Mouse (Mus musculus): ENCODE results near the gene Nip7.
"Not testable (repeated sequence)": the region's sequence is repeated elsewhere in the genome, so short reads cannot be mapped to it uniquely, and the experiment has no call there.

Gene Nip7

DNA sequence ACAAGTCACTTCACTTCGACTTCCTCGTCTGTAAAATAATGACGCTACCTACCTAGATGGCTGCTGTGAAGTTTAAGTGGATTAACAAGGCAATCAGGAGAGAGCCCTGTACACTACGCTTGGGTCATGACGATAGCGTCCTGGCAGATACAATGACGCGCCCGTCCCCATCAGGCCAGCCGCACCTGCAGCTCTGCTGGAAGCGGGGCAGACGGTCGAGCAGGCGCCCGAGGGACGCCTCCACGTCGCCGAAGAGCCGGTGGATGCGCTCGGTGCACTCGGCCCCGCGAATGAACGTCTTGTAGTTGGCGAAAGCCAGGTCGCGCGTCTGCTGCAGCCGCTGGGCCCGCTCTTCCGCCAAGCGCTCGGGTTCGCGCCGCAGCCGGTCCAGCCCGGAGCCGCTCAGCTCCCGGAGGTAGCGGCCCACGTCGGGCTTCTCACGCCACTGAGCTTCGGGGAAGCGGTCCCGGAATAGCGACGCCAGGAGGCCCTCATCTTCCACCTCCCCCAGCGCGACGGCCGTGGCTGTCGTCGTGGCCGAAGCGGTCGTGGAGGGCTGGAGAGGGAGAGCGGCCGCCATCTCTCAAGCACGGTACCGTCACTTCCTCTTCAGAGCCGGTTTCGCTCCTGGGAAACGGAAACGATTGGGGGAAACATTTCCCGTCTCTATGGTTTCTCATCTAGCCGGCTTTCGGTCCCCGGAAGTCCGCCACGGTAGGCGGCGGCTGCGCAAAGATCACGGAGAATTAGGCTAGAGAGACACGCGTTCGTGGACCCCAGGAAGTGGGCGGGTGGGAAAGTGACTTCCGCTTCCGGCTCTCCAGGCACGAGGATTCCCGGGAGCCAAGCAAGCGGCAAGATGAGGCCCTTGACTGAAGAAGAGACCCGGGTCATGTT is at the start of gene Nip7, which contains the start of gene Cog8:
TSS of gene Nip7 (plus strand) at position 802 of the 897 bp plus-strand sequence.
TSS of gene Cog8 (minus strand) at position 614 of the 897 bp plus-strand sequence.
- peak; percentile 95 for DNase-seq

DNA sequence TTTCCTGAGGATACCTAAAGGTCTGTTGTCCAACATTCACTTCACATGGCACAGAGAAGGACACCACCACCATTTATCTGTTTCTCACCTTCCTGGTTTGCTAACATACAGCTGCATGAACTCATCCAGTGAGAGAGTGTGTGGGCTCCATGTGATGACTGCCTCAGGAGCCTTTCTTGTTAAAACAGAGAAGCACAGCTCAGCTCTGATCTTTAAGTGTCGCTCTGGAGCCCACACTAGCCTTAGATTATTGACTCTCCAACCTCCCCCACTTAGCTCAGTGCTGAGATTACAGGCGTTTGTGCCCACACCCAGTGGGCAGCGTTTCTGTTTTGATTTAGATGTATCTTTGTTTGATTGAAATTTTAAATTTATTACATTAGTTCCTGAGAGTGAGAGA is 48.9 kb upstream of the Nip7 start:
- no peak for DNase-seq

DNA sequence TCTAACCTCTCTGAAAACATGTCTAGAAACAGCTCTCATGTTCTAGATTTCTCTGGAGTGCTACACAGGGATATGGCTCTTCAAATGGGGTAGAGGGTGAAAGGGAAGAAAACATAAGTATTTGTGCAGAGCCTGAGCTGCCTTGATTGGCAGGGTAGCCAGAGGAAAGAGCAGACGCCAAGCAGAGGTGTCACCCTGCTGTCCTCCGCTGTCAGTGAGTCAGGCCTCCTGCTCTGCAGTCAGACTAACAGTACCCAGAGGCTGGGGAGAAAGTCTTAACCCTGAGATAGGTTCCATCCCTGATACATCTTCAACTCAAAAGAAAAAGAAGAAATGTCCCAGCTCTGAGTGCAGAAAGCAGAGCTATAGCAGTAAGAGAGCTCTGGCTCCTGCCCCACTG is 44.0 kb upstream of the Nip7 start:
- DNase-seq, result no peak

DNA sequence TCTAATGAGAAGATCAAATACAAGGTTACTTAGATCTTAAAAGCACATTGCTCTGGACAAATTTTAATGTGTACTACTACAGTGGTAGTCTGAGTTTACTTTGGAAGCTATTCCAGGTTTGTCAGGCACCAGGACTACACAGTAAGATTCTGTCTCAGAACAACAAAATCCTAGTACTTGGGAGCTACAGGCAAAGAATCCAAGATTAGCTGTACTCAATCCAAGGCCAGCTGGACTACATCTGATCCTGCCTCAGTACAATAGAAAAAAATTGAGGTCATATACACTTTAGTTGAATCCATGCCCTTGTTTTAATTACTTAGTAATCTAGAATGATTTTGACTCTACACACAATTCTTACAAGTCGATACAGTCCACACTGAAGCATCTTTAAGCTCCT is 41.8 kb upstream of the Nip7 start:
- DNase-seq, result no peak

DNA sequence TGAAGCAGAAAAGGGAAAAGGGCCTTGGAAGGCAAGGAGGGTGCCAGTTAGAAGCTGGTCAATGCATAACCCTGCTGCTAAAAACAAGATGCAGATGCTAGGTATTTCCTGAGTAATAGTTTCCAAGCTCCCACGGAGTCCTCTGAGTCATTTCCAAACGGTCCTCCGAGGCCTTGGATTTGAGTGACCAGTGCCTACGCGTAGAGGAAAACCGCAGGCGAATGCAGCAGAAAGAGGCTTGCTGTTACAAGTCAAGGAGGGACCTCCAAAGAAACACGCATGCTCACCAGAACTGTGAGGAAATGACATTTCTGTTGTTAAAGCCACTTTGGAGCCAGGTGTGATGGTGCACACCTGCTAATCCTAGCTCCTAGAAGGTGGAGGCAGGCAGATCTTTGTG is 33.2 kb upstream of the Nip7 start:
- DNase-seq, result no peak

DNA sequence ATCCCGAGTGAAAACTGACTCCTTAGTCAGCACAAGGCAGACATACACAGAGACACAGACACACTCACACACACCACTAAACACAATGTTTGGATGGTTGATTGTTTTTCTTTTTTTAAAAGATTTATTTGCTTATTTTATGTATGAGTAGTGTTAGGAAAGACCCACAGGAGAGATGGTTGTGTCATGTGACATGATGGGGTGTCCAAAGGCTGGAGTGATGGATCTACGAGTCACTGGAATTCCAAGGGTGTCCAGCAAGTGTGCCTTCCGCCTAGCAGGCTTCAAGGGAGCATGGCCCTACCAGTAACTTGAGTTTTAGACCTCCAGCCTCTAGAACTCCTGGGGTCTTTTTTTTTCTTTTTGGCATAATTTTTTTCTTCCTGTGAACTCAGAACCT is 27.4 kb upstream of the Nip7 start:
- DNase-seq, result no peak

DNA sequence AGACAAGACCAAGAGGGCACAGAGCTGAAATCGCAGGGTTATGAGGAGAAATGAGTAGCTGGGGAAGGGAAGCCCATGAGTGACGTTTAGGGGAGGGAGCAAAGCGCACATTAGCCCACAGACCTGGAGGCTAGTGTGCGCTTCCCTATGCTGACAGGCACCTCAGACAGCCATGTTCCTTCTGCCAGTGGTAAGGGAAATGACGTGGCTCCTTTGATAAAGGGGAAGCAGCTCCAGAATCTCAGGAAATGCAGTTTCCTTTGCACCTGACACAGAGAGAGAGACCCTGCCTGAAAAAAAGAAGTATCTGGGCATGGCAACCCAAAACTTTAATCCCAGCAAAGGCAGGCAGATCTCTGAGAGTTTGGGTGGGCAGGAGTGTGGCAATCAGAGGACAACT is 26.6 kb upstream of the Nip7 start:
- DNase-seq, result no peak

DNA sequence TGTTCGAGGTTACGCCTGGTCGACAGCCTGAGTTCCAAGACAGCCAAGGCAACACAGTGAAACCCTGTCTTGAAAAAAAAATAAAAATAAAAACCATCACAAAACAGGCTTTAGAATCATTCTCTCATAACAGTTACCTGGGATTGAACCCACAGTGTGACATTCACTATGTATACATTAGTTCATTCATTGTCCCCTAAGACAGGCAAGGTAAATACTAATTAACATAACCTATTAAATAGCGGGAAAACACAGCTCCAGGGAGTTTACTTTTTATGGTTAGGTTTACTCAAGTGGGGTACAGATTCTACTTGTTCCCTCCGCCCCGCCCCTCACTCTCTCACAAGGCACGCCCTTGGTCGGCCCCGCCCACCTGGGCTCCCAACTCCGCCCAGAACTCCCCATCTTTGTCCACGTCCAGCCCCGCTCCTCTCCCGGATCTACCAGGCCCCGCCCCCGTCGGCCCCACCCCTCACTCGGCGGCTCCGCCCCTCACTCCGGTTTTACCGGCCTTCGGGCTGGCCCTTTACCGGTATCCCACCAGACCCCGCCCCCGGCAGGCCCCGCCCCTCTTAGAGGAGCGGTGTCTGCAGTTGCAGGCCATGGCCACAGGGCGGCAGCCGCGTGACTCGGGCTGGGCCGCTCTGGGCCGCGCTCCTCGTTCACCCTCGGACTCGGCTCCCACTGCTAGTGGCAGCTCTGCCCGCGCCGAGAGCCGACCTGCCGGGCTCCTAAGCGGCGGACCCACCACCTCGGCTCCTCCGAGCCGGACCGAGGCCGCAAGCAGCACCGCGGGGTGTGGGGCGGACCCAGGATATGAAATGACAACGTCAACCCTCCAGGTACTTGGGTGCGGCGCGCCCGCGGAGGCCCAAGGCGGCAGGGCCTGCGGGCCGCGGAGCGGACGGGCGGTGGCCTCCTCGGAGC is 25.8 kb upstream of the Nip7 start, which contains the start of gene Vps4a:
TSS of gene Vps4a (plus strand) at position 573 of the 927 bp plus-strand sequence.
- peak; percentile 97 for DNase-seq

DNA sequence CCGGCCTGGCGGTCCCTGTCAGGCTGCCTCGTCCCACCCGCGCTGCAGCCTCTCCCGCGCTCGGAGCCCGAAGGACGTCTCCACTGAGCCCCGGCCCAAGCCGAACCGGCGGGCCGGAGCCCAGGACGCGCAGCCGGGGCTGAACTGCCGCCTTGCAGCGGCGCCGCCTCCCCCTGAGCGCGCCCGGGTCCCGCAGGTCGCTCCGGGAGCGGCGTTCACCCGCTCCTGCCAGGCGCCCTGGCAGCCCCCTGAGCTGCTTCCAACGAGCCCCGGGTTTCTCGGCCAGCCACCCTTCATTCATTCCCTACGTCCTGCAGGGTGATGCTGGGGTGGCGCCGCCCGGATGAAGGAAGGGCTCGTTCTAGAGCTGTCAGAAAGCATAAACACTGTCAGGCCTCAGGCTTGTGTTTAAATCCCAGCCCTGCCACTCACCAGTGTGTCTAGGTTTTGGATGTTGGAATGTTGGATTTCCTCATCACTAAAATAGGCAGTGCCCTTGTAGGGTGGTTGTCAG is 25.0 kb upstream of the Nip7 start:
- DNase-seq, result no peak

DNA sequence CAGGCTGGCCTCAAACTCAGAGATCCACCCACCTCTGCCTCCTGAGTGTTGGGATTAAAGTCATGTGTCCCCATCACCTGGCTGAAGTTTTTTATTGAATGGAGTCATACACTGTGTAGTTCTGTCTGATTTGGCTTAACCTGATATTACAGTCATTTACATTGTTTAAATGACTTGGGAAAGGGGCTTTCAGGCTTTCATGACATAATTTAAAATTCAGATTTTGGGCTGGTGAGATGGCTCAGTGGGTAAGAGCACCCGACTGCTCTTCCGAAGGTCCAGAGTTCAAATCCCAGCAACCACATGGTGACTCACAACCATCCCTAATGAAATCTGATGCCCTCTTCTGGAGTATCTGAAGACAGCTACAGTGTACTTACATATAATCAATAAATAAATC is 23.1 kb upstream of the Nip7 start:
- DNase-seq, result not testable (repeated sequence)

DNA sequence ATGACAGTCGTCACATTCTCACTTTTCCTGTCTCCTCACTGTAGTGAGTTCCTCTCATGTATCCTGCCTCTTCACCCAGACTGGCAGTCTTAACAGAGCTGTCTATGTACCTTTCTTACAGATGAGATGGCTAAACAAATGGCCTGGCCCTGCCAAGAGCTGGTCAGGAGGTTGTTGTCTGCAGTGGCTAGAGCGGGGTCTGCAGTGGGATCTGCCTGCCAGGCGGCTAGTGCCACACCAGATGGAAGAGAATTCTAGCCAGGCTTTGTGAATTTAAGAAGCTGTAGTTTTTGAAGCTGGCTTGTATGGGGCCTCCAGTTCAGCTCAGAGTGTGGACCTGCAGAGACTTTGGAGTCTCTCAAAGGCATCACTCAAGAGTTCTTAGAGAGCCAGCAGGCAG is 21.0 kb upstream of the Nip7 start:
- DNase-seq, result no peak

DNA sequence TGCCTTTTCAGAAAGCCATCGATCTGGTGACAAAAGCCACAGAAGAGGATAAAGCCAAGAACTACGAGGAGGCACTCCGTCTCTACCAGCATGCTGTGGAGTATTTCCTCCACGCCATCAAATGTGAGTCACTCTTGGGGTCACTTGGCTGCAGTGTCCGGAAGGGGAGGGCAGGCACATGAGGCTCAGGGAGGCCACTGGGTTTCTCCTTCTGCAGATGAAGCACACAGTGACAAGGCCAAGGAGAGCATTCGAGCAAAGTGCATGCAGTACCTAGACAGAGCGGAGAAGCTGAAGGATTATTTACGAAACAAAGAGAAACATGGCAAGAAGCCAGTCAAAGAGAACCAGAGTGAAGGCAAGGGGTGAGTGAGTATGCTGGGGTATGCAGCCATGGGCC is 20.1 kb upstream of the Nip7 start:
- no peak for DNase-seq

DNA sequence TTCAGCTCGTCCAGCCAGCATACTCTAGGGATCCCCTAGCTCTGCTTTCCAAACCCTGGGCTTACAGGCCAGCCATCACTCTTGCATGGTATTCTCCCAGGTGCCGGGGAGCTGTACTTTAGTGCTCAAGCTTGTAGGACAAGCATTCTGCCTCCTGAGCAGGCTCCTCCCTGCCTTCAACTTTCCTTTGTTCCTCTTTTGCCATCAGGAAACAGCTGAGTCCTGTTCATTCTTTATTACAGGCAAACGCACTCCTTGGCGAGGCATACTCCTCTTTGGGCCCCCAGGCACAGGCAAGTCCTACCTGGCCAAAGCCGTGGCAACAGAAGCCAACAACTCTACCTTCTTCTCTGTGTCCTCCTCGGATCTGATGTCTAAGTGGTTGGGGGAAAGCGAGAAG is 16.0 kb upstream of the Nip7 start:
- DNase-seq, result no peak

DNA sequence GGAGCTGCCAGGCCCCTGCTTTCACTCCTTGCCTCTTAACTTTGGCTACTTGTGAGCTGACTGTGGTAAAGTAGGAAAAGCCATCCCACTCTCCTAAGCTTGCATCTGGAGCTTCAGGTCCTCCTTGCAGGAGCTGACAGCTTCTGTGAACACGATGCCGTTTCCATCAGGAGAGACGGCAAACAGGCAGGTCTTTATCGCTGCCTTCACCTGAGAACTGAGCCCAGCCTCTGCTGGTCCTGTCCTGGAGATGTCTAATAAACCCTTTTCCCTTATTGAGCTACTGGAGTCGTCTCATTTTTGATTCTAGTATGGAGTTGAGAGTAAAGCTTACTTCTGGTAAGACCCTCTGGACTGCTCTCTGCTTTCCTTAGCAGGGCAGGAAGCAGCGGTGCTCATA is 11.2 kb upstream of the Nip7 start:
- DNase-seq, result no peak

DNA sequence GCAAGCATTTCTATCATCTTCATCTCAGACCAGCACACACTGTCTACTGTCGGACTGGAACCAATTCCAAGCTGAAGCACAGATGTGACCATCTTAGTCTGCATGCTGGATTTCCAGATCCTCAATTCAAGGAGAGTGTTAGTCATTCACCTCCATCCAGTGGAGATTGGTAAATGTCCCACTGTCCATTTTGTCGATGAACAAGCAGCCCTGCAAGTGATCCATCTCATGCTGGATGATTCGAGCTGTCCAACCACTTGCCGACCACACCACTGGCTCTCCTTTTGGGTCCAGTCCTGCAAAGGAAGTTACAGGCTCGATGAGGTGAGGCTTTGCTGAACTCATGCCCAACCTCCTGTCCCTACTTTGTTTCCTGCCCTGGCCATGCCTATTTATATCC is 9.7 kb upstream of the Nip7 start:
- no peak for DNase-seq

DNA sequence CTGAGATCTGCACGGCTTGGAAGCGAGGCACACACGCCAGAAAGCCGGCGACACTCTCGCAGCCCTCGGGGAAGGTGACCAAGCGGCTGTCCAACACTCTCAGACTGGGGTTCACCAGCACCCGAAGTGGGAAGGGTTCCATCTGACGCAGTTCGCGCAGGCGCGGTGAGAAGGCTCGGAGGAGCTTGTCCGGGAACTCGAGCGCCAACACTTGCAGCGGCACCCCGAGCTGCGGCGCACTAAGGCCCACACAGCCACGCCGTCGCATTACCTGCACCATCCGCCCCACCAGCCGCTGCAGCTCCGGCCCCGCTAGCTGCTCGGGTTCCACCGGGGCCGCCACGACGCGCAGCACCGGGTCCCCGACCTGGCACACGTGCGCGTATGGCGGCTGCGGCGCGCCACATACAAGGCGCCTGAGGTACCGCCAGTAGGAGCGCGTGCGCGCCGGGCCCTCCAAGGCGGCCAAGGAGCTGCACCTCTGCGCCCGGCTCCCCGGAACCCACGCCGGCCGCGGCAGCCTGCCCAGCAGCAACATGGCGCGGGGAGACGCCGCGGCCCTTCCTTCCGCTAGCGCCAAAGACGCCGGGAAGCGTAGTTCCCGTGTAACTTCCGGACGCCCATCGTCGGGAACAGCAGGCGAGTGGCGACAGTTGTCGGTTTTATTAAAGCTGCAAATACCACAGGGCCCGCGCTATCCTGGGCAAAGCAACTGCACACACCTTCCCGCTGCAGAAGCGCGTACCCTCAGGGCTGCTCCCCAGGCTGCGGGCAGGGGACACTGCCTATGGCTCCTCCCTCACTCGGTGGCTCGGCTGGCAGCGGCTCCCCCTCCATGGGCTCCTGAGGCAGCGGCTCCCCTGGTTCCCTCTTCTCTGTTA is 8.4 kb upstream of the Nip7 start, which contains the start of gene Pdf:
TSS of gene Pdf (minus strand) at position 554 of the 881 bp plus-strand sequence.
- peak; percentile 82 for DNase-seq

DNA sequence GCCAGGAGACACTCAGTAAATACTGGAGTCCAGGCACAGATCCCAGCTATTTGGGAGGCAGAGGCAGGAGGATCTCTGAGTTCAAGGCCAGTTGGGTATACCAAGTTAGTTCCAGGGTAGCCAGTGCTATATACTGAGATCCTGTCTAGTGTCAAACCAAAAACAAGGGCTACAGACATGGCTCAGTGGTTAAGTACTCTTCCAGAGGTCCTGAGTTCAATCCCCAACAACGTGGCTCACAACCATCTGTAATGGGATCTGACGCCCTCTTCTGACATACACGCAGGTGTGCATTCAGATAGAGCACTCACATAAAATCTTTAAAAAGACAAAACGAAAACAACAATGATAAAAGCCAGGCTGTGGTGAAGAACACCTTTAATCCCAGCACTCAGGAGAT is 7.2 kb upstream of the Nip7 start:
- no peak for DNase-seq

DNA sequence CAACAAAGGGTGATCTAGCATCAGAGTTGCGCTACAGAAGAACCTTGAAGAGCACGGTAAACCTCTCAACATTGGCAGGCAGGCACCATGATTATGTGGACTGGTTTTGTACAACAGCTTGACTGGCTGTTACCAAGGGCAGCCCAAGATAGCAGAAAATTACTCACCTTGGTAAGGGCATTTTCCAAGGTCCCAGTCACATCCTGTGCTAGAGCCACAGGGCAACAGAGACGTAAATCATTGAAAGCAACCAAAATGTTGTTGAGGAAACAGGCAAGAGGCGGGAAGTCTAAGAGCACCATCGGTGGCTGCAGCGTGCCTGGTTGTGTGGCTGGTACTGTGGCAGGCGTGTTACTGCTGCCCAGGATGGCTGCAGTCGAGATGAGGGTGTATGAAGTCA is 4.6 kb upstream of the Nip7 start:
- DNase-seq, result no peak

DNA sequence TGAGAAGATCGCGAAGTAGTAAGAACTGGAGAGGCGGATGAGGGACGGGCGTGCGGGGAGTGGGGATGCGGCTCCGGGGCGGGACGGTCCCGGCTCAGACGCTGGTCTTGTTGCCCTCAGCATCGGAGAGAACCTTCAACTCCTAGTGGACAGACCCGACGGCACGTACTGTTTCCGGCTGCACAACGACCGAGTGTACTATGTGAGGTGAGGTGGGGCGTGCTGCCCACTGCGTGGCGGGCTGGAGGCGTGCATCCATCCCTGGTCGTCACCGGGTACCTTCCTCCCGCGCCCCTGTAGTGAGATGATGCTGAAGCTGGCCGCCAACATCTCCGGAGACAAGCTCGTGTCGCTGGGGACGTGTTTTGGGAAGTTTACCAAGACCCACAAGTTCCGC is 294 bp downstream of the Nip7 start:
- DNase-seq, result no peak

DNA sequence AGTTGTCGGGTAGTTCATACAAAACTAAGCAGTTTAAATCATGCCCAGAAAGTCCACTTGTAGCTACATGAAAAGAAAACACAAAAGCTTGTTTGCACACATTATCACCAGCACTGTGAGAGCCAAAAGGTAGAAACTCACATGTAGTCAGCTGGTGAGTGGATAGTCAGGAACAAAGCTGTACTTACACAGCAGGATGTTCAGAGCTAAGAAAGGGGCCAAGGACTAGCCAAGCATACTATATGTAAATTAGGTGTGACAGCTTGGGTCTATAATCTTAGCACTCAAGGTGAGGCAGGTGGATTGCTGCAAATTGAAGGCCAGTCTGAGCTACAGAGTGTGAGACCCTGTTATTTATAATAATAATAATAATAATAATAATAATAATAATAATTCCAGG is 5.9 kb downstream of the Nip7 start:
- no peak for DNase-seq

DNA sequence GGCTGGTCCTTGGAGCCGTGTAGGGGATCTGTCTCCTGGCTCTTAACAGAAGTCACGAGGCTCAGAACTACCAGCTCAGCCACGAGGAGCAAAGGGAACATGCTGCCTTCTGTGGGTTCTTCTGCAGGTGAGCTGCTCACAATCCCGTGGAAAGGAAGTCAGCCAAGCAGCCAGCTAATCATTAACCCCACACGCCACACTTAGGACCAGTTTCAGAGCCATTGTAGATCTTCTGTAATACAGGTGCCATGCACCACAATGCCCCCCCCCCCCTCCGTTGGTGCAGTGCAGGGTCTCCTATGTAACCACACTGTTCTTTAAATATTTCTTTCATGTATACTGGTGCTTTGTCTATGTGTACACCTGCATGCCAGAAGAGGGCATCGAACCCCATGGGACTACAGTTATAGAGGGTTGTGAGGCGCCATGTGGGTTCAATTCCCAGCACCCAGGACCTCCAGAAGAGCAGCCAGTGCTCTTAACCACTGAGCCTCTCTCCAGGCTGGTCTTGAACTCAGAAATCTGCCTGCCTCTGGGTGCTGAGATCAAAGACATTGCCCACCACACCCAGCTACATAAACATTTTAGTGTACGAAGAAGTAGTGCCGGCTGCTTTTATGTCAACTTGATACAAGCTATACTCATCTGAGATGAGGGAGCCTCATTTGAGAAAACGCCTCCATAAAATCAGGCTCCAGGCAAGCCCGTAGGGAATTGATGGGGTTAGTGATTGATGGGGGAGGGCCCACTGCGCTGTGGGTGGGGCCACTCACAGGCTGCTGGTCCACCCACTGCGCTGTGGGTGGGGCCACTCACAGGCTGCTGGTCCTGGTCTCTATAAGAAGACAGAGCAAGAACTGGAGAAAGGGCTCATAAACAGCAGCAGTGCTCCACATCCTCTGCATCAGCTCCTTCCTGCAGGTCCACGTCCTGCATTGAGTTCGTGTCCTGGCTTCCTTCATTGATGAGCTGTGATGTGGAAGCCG is 9.1 kb downstream of the Nip7 start, which contains the start of gene Tmed6:
TSS of gene Tmed6 (minus strand) at position 134 of the 986 bp plus-strand sequence.
- peak; percentile 37 for DNase-seq
